8 mouse cellular contexts compared by ENCODE assay signal in the genomic region with DNA sequence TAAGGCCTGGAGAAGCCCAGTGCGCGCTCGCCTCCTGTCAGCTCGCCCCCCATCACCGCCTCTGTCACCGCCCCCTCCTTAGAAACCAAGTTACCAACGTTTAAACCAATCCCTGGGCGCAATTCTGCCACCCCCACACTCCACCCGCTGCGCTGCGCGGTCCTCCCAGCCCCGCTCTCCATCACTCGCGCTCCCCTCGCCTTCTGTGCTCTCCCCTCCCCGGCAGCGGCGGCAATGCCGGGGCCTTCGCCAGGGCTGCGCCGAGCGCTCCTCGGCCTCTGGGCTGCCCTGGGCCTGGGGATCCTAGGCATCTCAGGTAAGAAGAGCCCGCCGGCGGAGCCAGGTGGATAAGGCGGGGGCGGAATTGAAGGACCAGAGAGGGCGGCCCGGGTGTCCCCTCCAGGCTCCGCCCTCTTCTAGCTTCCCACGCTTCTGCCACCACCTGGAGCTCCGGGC. TPM values are rescaled to one million over a fixed set of nuclear protein-coding genes. Genes with fewer than 3 reads are reported as not detected.
A peak's percentile ranks its signal among the peaks of the same experiment; 100 is the strongest.
DNase-seq lines count a peak whose midpoint lies in the region; ATAC-seq and TF ChIP-seq lines count a peak whose summit lies in the region.

A gene (plus strand): TSS at position 178 of the 456 bp plus-strand sequence.

- peak; percentile 37 for DNase-seq in embryo, embryonic 11 days
- DNase-seq in embryo, embryonic 10.5 days (ENCODE audit: low spot score), result no peak
- no peak for DNase-seq in hindbrain, embryonic 14.5 days (ENCODE audit: low spot score)
- no peak for DNase-seq in left cerebral cortex, postnatal 36 days (ENCODE audit: low spot score in 2 of 2)
- DNase-seq in neural tube, embryonic 11.5 days (ENCODE audit: low spot score), result peak; percentile 24

- peak; percentile 44 for ATAC-seq in hindbrain, embryonic 14.5 days (ENCODE audit: low FRiP score)
- 0 out of 2 replicates have a peak, but pooled peaks have one; percentile 8 for ATAC-seq in neural tube, embryonic 11.5 days (ENCODE audit: insufficient read depth, low FRiP score, low TSS enrichment)
- no peak for ATAC-seq in erythroid progenitor cell, adult 5-6 weeks (replicated peaks; ENCODE audit: low FRiP score, poor library complexity, severe bottlenecking)

- no peaks in the 10 kb centered on the region for H3K9me3 ChIP-seq in hindbrain, embryonic 14.5 days (ENCODE audit: control insufficient read depth, low read length)
- H3K9me3 ChIP-seq in neural tube, embryonic 11.5 days (ENCODE audit: control insufficient read depth, low read length), result no peaks in the 10 kb centered on the region

- WGBS in hindbrain, embryonic 14.5 days, result under 1% methylated on average over 34 of the region's 35 CpGs
- WGBS in neural tube, embryonic 11.5 days, result under 1% methylated on average over 35 of the region's 35 CpGs

- H3ac ChIP-seq in C2C12 (ENCODE audit: control insufficient read depth, insufficient read length, low read depth), result peak within 1 kb of the TSS; percentile 69

- no peaks in the 10 kb centered on the region for H3K79me2 ChIP-seq in C2C12 (ENCODE audit: control insufficient read depth, insufficient read depth)

- peak within 1 kb of the TSS; percentile 57 for H3K9ac ChIP-seq in hindbrain, embryonic 14.5 days
- peak within 1 kb of the TSS; percentile 42 for H3K9ac ChIP-seq in neural tube, embryonic 11.5 days (ENCODE audit: low read length)

- peaks cover 1% of the 10 kb centered on the region; the same call in 1 of the 2 replicates for H3K4me1 ChIP-seq in cortical plate, adult 2 months (ENCODE audit: control insufficient read depth, insufficient read depth, low read length)
- peaks cover 40% of the 10 kb centered on the region for H3K4me1 ChIP-seq in hindbrain, embryonic 14.5 days (replicated peaks; ENCODE audit: control insufficient read depth, insufficient read depth, low read length)
- H3K4me1 ChIP-seq in neural tube, embryonic 11.5 days (ENCODE audit: control insufficient read depth, insufficient read depth, low read length), result peaks cover 21% of the 10 kb centered on the region

- no peaks in the 10 kb centered on the region for H3K36me3 ChIP-seq in C2C12 (ENCODE audit: control insufficient read depth, insufficient read depth)
- no peaks in the 10 kb centered on the region for H3K36me3 ChIP-seq in hindbrain, embryonic 14.5 days (replicated peaks; ENCODE audit: control insufficient read depth, insufficient read depth)
- H3K36me3 ChIP-seq in neural tube, embryonic 11.5 days (ENCODE audit: control insufficient read depth, insufficient read depth, low read length), result no peaks in the 10 kb centered on the region

- peak within 1 kb of the TSS; percentile 90 for H3K4me2 ChIP-seq in hindbrain, embryonic 14.5 days (replicated peaks)
- peak within 1 kb of the TSS; percentile 83 for H3K4me2 ChIP-seq in neural tube, embryonic 11.5 days (ENCODE audit: low read depth)

- peaks cover 16% of the 10 kb centered on the region for H3K27me3 ChIP-seq in C2C12 (ENCODE audit: control insufficient read depth, insufficient read depth, insufficient read length)
- peaks cover 83% of the 10 kb centered on the region for H3K27me3 ChIP-seq in hindbrain, embryonic 14.5 days (ENCODE audit: control insufficient read depth, insufficient read depth, low read length)
- peaks cover 81% of the 10 kb centered on the region for H3K27me3 ChIP-seq in neural tube, embryonic 11.5 days (ENCODE audit: control insufficient read depth, insufficient read depth, low read length)

- no peak for TF ChIP-seq CTCF in C2C12 (IDR thresholded peaks at IDR 0.05; ENCODE audit: control insufficient read depth, insufficient read depth, insufficient read length)
- TF ChIP-seq CTCF in cortical plate, adult 2 months (IDR thresholded peaks at IDR 0.05; ENCODE audit: extremely low read depth, insufficient read depth, low read length), result no peak

- intact Hi-C loops in left cerebral cortex, postnatal 36 days (cut with DNase I), result loop anchor here (1.0 to 5.0 kb wide), 4 partner anchors 9 to 100 kb away; a partner anchor contains a TSS

- H3K27ac ChIP-seq in cortical plate, adult 2 months (ENCODE audit: insufficient read depth, low read length), result peak within 1 kb of the TSS; percentile 87
- H3K27ac ChIP-seq in hindbrain, embryonic 14.5 days, result no peak within 1 kb of the TSS
- H3K27ac ChIP-seq in neural tube, embryonic 11.5 days (ENCODE audit: low read depth, low read length), result no peak within 1 kb of the TSS

- peak within 1 kb of the TSS; percentile 26 for H3K4me3 ChIP-seq in C2C12 (ENCODE audit: insufficient read depth, poor library complexity, severe bottlenecking)
- H3K4me3 ChIP-seq in cortical plate, adult 2 months (ENCODE audit: insufficient read depth, low read length), result peak within 1 kb of the TSS; percentile 79
- H3K4me3 ChIP-seq in hindbrain, embryonic 14.5 days (replicated peaks; ENCODE audit: low read length), result peak within 1 kb of the TSS; percentile 41
- peak within 1 kb of the TSS; percentile 42 for H3K4me3 ChIP-seq in neural tube, embryonic 11.5 days (ENCODE audit: low read depth, low read length)

- 0 out of 2 replicates have a peak, but pooled peaks have one; percentile 60 for TF ChIP-seq POLR2A in cortical plate, adult 2 months (IDR thresholded peaks at IDR 0.05; ENCODE audit: extremely low read depth, insufficient read depth, low read length)

- no peaks in the 10 kb centered on the region for H3K79me3 ChIP-seq in C2C12 (ENCODE audit: low read depth)

TF ChIP-seq in C2C12, 6 proteins besides CTCF, POLR2A, EP300 and RAD21:
- TF ChIP-seq MAX (IDR thresholded peaks at IDR 0.05) (no peak), MYOG (IDR thresholded peaks at IDR 0.05; ENCODE audit: control insufficient read depth, extremely low read depth, insufficient read length) (no peak), CEBPB (IDR thresholded peaks at IDR 0.05; ENCODE audit: low read depth) (no peak)

RNA-seq across cellular contexts. Expression of the gene that starts here (rescaled TPM):
- polyA plus RNA-seq in C2C12 (2012; fragmentation: generic; extraction: Trizol), result 0.46 TPM
- 176 and 200 TPM in 2 replicates for polyA plus RNA-seq in cortical plate, adult 2 months (2012; rRNA removed)
- polyA plus RNA-seq in hindbrain, embryonic 14.5 days (2014; fragmentation: Nextera tagmentation; extraction: Ambion mirVana), result 1.6 and 1.9 TPM in 2 replicates
- 100 to 1,000 TPM; 235 to 249 TPM for total RNA-seq in left cerebral cortex, postnatal 36 days (2021)
- 0.11 TPM in 1 of 2 replicates, not detected in the other for polyA plus RNA-seq in neural tube, embryonic 11.5 days (2014; fragmentation: Nextera tagmentation; extraction: Ambion mirVana)
- total RNA-seq in erythroid progenitor cell, adult 5-6 weeks (2015; ENCODE audit: low replicate concordance), result 1.3 and 1.4 TPM in 2 replicates
- 1.3 and 3.5 TPM in 2 replicates for total RNA-seq in erythroid progenitor cell, adult 5-6 weeks (2017; ENCODE audit: low replicate concordance)

Comparison
In these comparisons a context has a peak if more than half of its experiments do, and no peak if none do; other contexts are left out.
1. RNA of the gene that starts here (total RNA-seq): 235 to 249 TPM in left cerebral cortex, postnatal 36 days; 1.3 to 3.5 TPM in erythroid progenitor cell, adult 5-6 weeks; every median in the first group is over 10 times any median in the second.
2. RNA of the gene that starts here (polyA plus RNA-seq): 176 to 200 TPM in cortical plate, adult 2 months; 1.6 to 1.9 TPM in hindbrain, embryonic 14.5 days, 0.46 TPM in C2C12 (single experiment) and 0.11 TPM in neural tube, embryonic 11.5 days; every median in the first group is over 10 times any median in the second.
3. Peak in DNase-seq, ATAC-seq, H3K4me3 ChIP-seq, H3K9ac ChIP-seq and H3K4me2 ChIP-seq in neural tube, embryonic 11.5 days; RNA of the gene not detected or under 1 TPM.
4. H3K4me3 ChIP-seq: peak in every context shown above with its lines; median percentile 79 in cortical plate, adult 2 months; 42 in neural tube, embryonic 11.5 days; 41 in hindbrain, embryonic 14.5 days; 26 in C2C12.